Mouse (Mus musculus): ENCODE measurements around the gene Atp6v0b.

Atp6v0b gene

GRCm38 (mm10) chr4:117867823-117868222, 19.3 kb downstream of the Atp6v0b start:
- DNase-seq, result no peak

- DNase-seq, result no peak
Observed at GRCm38 (mm10) chr4:117867000-117867399, 20.1 kb downstream of the Atp6v0b start.

GRCm38 (mm10) chr4:117866083-117866482, 21.1 kb downstream of the Atp6v0b start:
- DNase-seq, result no peak

- no peak for DNase-seq
Observed at GRCm38 (mm10) chr4:117862823-117863222, 24.3 kb downstream of the Atp6v0b start.

GRCm38 (mm10) chr4:117860570-117860969, 26.6 kb downstream of the Atp6v0b start:
- no peak for DNase-seq

GRCm38 (mm10) chr4:117858794-117859193, 28.3 kb downstream of the Atp6v0b start:
- DNase-seq, result peak; percentile 49

- DNase-seq, result no peak
Observed at GRCm38 (mm10) chr4:117855146-117855545, 32.0 kb downstream of the Atp6v0b start.

GRCm38 (mm10) chr4:117852152-117852868, 34.8 kb downstream of the Atp6v0b start:
- DNase-seq, result no peak

GRCm38 (mm10) chr4:117850871-117851270, 36.3 kb downstream of the Atp6v0b start:
- DNase-seq, result no peak

- no peak for DNase-seq
Observed at GRCm38 (mm10) chr4:117850176-117850575, 37.0 kb downstream of the Atp6v0b start.

- DNase-seq, result no peak
Observed at GRCm38 (mm10) chr4:117849506-117849905, 37.6 kb downstream of the Atp6v0b start.

- DNase-seq, result no peak
Observed at GRCm38 (mm10) chr4:117849063-117849462, 38.1 kb downstream of the Atp6v0b start.

GRCm38 (mm10) chr4:117847011-117847410, 40.1 kb downstream of the Atp6v0b start:
- no peak for DNase-seq

GRCm38 (mm10) chr4:117846261-117846660, 40.9 kb downstream of the Atp6v0b start:
- no peak for DNase-seq

- DNase-seq, result no peak
Observed at GRCm38 (mm10) chr4:117845316-117845715, 41.8 kb downstream of the Atp6v0b start.

GRCm38 (mm10) chr4:117844467-117844866, 42.7 kb downstream of the Atp6v0b start:
- no peak for DNase-seq

GRCm38 (mm10) chr4:117843101-117843500, 44.0 kb downstream of the Atp6v0b start:
- DNase-seq, result no peak

GRCm38 (mm10) chr4:117841566-117841965, 45.6 kb downstream of the Atp6v0b start:
- DNase-seq, result no peak

GRCm38 (mm10) chr4:117840821-117841220, 46.3 kb downstream of the Atp6v0b start:
- no peak for DNase-seq

GRCm38 (mm10) chr4:117839366-117839765, 47.8 kb downstream of the Atp6v0b start:
- DNase-seq, result no peak

- no peak for DNase-seq
Observed at GRCm38 (mm10) chr4:117837271-117837670, 49.9 kb downstream of the Atp6v0b start.

GRCm38 (mm10) chr4:117836204-117836767, 50.8 kb downstream of the Atp6v0b start:
- peak; percentile 87 for DNase-seq

GRCm38 (mm10) chr4:117835531-117836111, 51.5 kb downstream of the Atp6v0b start:
- peak; percentile 45 for DNase-seq

- peak; percentile 50 for DNase-seq
Observed at GRCm38 (mm10) chr4:117834845-117835530, 52.1 kb downstream of the Atp6v0b start.
